Mouse (Mus musculus): ENCODE measurements around the gene Vasn. TPM values are rescaled to one million over a fixed set of nuclear protein-coding genes. Genes with fewer than 3 reads are reported as not detected.
"Not testable (repeated sequence)": the region's sequence is repeated elsewhere in the genome, so short reads cannot be mapped to it uniquely, and the experiment has no call there.

Gene Vasn
- total RNA-seq, 2 experiments from 2014 or later, result not detected

- ATAC-seq (ENCODE audit: poor library complexity, severe bottlenecking), result no peak
Observed at GRCm38 (mm10) chr16:4661605-4662004, 21.9 kb downstream of the Vasn start.

DNA sequence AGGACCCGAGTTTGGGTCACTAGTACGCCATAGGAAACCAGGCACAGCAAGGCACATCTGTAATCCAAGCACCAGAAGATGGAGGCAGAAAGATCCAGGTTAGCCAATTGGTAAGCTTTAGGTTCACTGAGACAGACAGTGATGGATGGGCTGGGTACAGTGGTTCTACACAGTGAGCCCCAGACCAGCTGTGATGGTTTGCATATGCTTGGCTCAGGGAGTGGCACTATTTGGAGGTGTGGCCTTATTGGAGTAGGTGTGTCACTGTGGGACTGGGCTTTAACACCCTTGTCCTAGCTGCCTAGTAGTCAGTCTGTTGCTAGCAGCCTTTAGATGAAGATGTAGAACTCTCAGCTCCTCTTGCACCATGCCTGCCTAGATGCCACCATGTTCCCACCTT, 24.1 kb downstream of the Vasn start:
- no peak for ATAC-seq (ENCODE audit: poor library complexity, severe bottlenecking)

DNA sequence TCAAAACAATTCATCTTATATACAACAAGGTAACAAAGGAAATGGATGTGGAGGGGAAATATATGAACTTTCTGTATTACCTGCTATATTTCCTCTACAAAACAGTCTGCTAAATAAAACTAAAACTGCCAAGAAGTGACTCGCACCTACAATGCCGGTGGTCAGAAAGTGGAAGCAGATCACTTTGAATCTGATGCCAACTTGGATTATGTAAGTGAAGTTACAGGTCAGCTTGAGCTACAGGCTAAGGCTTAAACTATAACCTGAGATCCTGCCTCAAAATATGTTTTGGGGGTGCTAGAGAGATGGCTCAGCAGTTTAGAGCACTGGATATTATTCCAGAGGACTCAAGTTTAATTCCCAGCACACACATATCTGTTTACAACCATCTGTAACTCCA, 26.0 kb downstream of the Vasn start:
- ATAC-seq (ENCODE audit: poor library complexity, severe bottlenecking), result no peak

GRCm38 (mm10) chr16:4667190-4667808, 27.6 kb downstream of the Vasn start:
- peak; percentile 96 for ATAC-seq (ENCODE audit: poor library complexity, severe bottlenecking)

DNA sequence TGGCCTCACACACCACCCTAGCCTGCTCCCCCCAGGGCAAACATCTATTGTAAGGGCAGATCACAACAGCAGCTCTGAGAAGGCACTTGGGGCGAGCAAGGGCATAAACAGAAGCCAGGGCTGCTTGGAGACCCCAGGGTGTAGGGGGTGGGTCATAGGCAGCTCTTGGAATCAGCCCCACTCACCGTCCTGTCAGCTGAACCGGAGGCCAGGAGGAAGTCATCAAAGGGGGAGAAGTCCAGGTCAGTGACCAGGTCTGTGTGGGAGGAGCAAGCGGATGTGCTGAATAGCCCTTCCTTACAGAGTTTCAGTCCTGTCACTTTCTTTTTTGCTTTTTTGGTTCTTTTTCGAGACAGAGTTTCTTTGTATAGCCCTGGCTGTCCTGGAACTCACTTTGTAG, 30.6 kb downstream of the Vasn start:
- ATAC-seq (ENCODE audit: poor library complexity, severe bottlenecking), result no peak

DNA sequence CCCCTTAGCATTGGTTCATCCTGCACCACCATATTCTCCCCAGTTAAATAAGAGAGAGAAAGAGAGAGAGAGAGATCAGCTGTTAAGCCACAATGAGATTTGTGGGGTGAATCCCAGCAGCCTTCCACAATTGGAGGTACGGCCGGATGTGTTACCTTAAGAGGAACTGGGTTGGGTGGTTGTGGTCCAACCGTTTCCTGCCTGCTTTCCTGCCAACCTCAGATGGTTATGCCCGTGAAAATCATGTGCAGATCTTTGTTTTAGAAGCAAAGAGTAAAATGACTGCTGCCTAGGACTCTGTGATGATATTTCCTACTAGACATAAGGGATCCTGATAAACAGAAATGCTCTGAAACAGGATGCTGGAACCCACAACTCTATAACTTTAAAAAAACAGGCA, 34.4 kb downstream of the Vasn start:
- peak; percentile 87 for ATAC-seq (ENCODE audit: poor library complexity, severe bottlenecking)

DNA sequence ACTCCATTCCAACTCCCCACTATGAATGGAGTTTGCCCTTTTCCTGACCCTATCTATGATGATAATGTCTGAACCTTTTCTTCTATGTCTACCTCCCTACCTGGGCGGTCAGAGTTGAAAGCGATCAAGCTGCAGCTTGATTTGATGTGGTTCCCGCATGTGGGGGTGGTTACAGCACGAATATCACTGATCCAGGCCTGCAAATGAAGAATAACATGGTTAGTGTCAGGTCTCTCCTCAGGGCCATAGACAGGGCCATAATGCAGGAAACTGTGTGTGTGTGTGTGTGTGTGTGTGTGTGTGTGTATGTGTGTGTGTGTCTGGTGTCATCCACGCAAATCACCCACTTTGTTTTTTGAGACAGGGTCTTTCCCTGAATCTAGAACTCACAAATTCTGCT, 37.1 kb downstream of the Vasn start:
- no peak for ATAC-seq (ENCODE audit: poor library complexity, severe bottlenecking)

DNA sequence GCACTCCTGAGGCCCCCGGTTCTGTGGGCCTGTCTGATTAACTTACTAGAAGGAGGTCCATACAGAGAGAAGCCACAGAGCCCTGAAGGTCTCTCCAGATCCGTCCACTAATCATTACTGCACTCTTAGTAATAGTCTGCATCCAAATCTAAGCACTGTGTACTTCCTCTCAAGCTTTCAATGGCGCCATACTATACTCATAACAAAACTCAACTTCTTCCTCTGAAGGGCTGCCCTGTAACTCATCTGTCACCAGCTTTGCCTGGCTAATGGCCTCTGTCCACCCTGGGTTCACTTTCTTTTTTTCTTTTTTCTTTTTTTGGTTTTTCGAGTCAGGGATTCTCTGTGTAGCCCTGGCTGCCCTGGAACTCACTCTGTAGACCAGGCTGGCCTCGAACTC, 38.3 kb downstream of the Vasn start:
- ATAC-seq (ENCODE audit: poor library complexity, severe bottlenecking), result peak; percentile 8; the same call in 1 of the 2 replicates

DNA sequence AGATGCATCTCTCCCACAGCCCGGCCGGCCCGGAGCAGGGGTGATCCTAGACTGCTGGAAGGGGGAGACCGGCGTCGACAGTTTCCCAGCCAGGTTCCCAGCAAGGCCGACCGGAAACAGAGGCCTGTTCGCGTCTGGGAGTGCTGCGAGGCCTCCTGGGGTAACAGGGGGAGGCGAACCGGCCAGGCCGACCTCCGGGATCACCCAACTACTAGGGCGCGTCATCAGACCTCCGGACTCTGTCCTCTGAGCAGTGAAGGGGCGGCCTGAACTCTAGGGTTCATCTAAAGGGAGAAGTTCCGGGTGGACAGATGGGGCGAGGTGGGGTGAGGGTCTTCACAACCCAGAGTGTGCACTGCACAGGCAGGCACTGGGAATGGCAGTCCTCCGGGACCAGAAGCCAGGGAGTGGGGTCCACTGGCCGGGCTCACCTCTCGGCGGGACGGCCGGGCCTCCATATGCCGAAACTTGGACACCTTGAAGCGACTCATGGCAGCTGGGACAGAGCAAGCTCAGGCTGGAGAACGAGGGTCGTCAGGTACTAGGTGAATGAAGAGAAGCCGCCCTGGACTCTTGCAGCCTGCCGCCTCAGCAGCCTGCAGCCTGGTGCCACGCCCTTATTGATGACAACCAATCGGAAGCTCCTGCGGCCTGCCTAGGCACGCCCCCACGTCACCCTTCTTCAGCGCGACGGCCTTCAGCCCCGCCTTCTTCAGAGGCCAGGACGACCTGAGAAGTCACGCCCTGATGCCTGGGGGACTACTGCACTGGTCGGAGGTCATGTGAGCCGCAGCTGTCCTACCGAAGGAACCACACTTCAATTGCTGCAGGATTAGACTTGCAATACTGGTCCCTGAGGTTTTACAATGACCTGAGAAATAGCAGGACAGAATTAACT, 39.6 kb downstream of the Vasn start, which contains the start of gene Coro7:
TSS of gene Coro7 (minus strand) at position 657 of the 898 bp plus-strand sequence.
- peak; percentile 86 for ATAC-seq (ENCODE audit: poor library complexity, severe bottlenecking)

- ATAC-seq (ENCODE audit: poor library complexity, severe bottlenecking), result not testable (repeated sequence)
Observed at GRCm38 (mm10) chr16:4680922-4681455, 41.2 kb downstream of the Vasn start.

- no peak for ATAC-seq (ENCODE audit: poor library complexity, severe bottlenecking)
Observed at GRCm38 (mm10) chr16:4682628-4683179, 43.0 kb downstream of the Vasn start.

DNA sequence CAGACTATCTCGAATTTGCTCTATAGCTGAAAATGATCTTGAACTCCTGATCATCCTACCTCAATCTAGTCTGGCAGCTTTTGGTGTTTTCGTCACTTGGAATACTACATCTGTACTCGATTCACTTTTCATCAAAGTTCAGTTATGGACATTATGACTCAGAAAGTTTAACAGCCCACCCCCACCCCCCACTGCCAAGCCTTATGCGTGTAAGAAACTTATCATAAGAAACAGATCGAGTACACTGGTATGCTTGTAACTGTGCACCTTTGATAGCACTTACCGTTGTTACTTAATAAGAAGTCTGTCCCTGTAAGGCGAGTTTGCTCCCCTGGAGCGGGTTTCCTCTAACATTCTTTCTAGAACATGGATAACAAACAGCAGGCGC, 43.4 kb downstream of the Vasn start:
- ATAC-seq (ENCODE audit: poor library complexity, severe bottlenecking), result no peak

GRCm38 (mm10) chr16:4683581-4684456, 44.1 kb downstream of the Vasn start:
- ATAC-seq (ENCODE audit: poor library complexity, severe bottlenecking), result peak; percentile 80

DNA sequence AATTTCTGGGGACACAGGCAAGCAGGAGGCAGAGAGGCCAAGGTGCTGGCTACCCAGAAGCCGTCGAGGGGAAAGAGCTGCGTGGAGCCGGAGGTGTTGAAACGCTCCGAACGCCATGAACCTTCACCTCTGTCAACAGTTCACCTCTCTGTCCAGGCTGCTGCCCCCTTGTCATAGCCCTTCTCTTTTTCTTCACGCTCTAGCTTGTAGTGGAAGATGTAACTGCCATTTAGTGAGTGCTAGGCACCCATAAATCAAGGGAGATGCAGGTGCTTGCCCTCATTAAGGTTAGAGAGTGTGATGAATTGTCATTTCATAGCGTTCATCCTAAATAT, 44.7 kb downstream of the Vasn start:
- ATAC-seq (ENCODE audit: poor library complexity, severe bottlenecking), result no peak

GRCm38 (mm10) chr16:4689371-4689770, 49.6 kb downstream of the Vasn start:
- not testable (repeated sequence) for ATAC-seq (ENCODE audit: poor library complexity, severe bottlenecking)

Other genes starting within 250 kb of the Vasn start
- gene Adcy9, start 219.4 kb upstream of the Vasn start, total RNA-seq (2015), result 2.1 and 3.0 TPM in 2 replicates
- gene Adcy9, start 219.4 kb upstream of the Vasn start, total RNA-seq (2017), result 2.3 and 3.8 TPM in 2 replicates
- gene Srl, start 98.1 kb upstream of the Vasn start, total RNA-seq (2015), result 2.9 and 3.1 TPM in 2 replicates
- gene Srl, start 98.1 kb upstream of the Vasn start, total RNA-seq (2017), result 1.8 and 10.9 TPM in 2 replicates
- 10.1 and 11.1 TPM in 2 replicates for gene Tfap4, start 80.1 kb upstream of the Vasn start, total RNA-seq (2015)
- gene Tfap4, start 80.1 kb upstream of the Vasn start, total RNA-seq (2017), result 12.6 and 12.8 TPM in 2 replicates
- gene Glis2, start 45.2 kb upstream of the Vasn start, total RNA-seq (2015), result 0.80 TPM in 2 replicates
- gene Glis2, start 45.2 kb upstream of the Vasn start, total RNA-seq (2017), result 0.28 and 0.51 TPM in 2 replicates
- 30.8 and 42.8 TPM in 2 replicates for gene Pam16, start 15.0 kb upstream of the Vasn start, total RNA-seq (2015)
- gene Pam16, start 15.0 kb upstream of the Vasn start, total RNA-seq (2017), result 18.1 and 24.3 TPM in 2 replicates
- 10.1 and 11.9 TPM in 2 replicates for gene Dnaja3, start within 50 bp of the Vasn start, total RNA-seq (2015)
- gene Dnaja3, start within 50 bp of the Vasn start, total RNA-seq (2017), result 26.1 and 27.8 TPM in 2 replicates
- gene Coro7, start 39.8 kb downstream of the Vasn start, total RNA-seq (2015), result 68.6 and 74.5 TPM in 2 replicates
- 40.2 and 49.1 TPM in 2 replicates for gene Coro7, start 39.8 kb downstream of the Vasn start, total RNA-seq (2017)
- 45.6 and 46.1 TPM in 2 replicates for gene Nmral1, start 79.4 kb downstream of the Vasn start, total RNA-seq (2015)
- 43.5 and 47.8 TPM in 2 replicates for gene Nmral1, start 79.4 kb downstream of the Vasn start, total RNA-seq (2017)
- gene Hmox2, start 86.4 kb downstream of the Vasn start, total RNA-seq (2015), result 74.5 and 91.4 TPM in 2 replicates
- 89.6 and 108 TPM in 2 replicates for gene Hmox2, start 86.4 kb downstream of the Vasn start, total RNA-seq (2017)
- gene Cdip1, start 150.4 kb downstream of the Vasn start, total RNA-seq (2015), result 12.0 and 12.2 TPM in 2 replicates
- gene Cdip1, start 150.4 kb downstream of the Vasn start, total RNA-seq (2017), result 9.2 and 11.1 TPM in 2 replicates
- gene 4930562C15Rik, start 195.5 kb downstream of the Vasn start, total RNA-seq (2015), result not detected in 2 replicates
- gene 4930562C15Rik, start 195.5 kb downstream of the Vasn start, total RNA-seq (2017), result not detected in 2 replicates
- gene Ubald1, start 240.4 kb downstream of the Vasn start, total RNA-seq (2015), result 32.1 and 34.6 TPM in 2 replicates
- gene Ubald1, start 240.4 kb downstream of the Vasn start, total RNA-seq (2017), result 11.3 and 18.3 TPM in 2 replicates
- gene Mgrn1, start 246.3 kb downstream of the Vasn start, total RNA-seq (2015), result 30.4 and 33.0 TPM in 2 replicates
- gene Mgrn1, start 246.3 kb downstream of the Vasn start, total RNA-seq (2017), result 32.1 and 41.0 TPM in 2 replicates